Mouse (Mus musculus) heart, postnatal 0 days (tissue): ENCODE measurements around the gene Col6a2.

ENCODE experiments used
- CTCF ChIP-seq: IDR thresholded peaks from 2 replicates; pipeline ENCODE4 v1.5.1; 2016; ENCODE audit warnings: antibody characterized with exemption, control low read depth, low read depth
- EP300 ChIP-seq: IDR thresholded peaks from 2 replicates; pipeline ENCODE4 v1.6.1; 2016; ENCODE audit warnings: antibody characterized with exemption, low read depth

DNA sequence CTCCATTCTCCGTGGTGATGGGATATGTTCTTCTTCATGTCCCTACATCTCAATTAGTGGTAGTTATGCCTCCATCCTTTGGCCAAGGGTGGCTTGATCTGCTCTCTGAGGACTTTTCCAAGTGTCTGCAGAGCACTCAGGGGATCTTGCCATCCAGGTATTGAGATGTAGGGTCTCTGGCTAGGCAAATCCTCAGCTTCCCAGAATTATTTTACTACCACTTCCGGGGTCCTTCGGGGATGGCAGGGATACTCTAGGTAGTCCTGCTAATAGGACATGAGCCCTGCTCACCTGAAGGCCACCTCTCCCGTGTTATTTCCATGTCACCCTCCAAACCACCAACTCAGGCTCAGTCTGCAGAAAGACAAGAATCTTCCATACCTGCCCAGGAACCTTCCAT is 13.2 kb upstream of the Col6a2 start:
- TF ChIP-seq CTCF (no peak), EP300 (no peak)
